Mouse (Mus musculus): ENCODE measurements around the gene Amotl1.

DNA sequence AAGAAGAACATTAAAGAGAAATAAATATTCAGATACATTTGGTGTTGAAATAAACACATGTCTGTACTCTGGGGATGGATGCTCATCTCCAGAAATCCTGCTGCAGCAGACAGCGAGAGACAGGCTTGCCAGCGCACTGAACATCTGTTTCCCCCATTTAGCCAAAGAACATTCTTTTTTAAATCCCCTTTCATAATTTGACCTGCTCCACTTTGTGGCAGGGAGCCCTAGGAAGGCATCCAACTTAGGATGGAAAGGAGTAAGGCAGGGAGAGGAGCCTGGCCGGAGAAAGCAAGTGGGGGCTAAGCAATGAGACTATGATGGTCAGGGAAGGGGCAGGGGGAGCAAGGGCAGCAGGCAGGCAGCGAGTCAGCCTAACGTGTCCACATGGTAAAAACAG, 21.6 kb downstream of the Amotl1 start:
- TF ChIP-seq POLR2A (IDR thresholded peaks at IDR 0.05; ENCODE audit: insufficient read length, low read depth) (no peak), MYOG (IDR thresholded peaks at IDR 0.05; ENCODE audit: control insufficient read depth in 1 of 3, insufficient read depth in 1 of 3, insufficient read length in 2 of 3, low read depth in 2 of 3) (no peak), TCF3 (IDR thresholded peaks at IDR 0.05; ENCODE audit: insufficient read length, low read depth) (no peak), E2F4 (IDR thresholded peaks at IDR 0.05; ENCODE audit: insufficient read depth) (no peak), TCF12 (IDR thresholded peaks at IDR 0.05; ENCODE audit: insufficient read depth, poor library complexity, severe bottlenecking) (no peak)
